Mouse (Mus musculus): ENCODE results near the gene Ppat. TPM values are rescaled to one million over a fixed set of nuclear protein-coding genes. Genes with fewer than 3 reads are reported as not detected.

Gene Ppat
- total and polyA plus RNA-seq, 3 experiments: 65.8 to 156 (median 118) TPM

DNA sequence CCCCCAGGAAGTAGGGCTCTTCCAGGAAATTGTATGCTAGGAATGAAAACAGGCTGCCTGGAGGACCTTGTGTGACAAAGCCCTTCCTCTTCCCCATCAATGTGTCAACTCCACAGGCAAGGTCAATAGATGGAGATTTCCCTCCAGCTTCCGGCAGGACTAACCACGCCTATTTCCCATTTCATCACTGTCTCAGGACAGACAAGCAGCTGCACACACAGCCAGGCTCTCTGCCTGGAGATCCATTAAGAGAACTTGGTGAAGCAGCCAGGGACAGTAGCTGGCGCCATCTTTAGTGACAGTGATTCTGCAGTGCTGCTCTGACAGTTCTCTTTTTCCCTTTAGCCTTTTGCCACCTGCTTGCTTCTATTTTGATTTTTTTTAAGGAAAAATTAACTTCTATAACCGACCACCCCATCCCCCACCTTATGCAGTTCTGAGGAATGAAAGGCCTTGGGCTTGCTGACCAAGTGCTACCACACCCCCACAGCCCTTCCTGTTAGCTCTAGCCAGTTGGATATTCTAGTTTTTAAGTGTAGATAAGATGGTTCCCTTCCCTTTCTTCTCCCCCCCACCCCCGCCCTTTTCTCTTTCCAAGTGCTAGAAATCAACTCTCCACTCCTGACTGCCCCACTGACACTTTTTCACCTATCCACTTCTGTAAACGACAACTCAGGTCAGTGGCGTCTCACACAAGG lies 22.0 kb downstream of the Ppat start:
- Histone ChIP-seq H3K9me3 (replicated peaks; ENCODE audit: low read length) (no peaks in the 10 kb centered on the region), H3K36me3 (replicated peaks in 1 of 2; ENCODE audit: control insufficient read depth in 1 of 2, insufficient read depth in 1 of 2, low read length in 1 of 2) (peaks cover 20 to 51% of the 10 kb centered on the region in 2 experiments), H3K27ac (ENCODE audit: insufficient read depth, low read depth) (no peak overlapping the region), H3K4me3 (replicated peaks in 1 of 3; ENCODE audit: low read depth in 2 of 3, low read length in 2 of 3, poor library complexity in 1 of 3) (no peak overlapping the region), H3K4me1 (ENCODE audit: control insufficient read depth in 1 of 2, insufficient read depth in 2 of 2) (peaks cover 0 to 6% of the 10 kb centered on the region in 2 experiments; a peak in 2 of 4 replicates), H3K4me2 (ENCODE audit: insufficient read depth, low read depth, poor library complexity, severe bottlenecking) (no peak overlapping the region), H3K79me2 (replicated peaks; ENCODE audit: control insufficient read depth, extremely low read depth, insufficient read depth, poor library complexity, severe bottlenecking) (peaks cover 17% of the 10 kb centered on the region), H3K9ac (ENCODE audit: insufficient read depth, low read depth) (no peak overlapping the region), H3K27me3 (replicated peaks) (no peaks in the 10 kb centered on the region)
- DNase-seq (ENCODE audit: extremely low read depth): no peak
- dilution Hi-C loops (cut with MboI; ENCODE audit: extremely low pct_ligation_motif_present, extremely low pct_unique_long_range_greater_than_20kb, low sequenced_read_pairs): no loop called here
- no peak for TF ChIP-seq NELFE (IDR thresholded peaks at IDR 0.05; ENCODE audit: low read depth, low read length)
- TF ChIP-seq CHD1 (IDR thresholded peaks at IDR 0.05; ENCODE audit: low read depth, low read length): no peak
- no peak for TF ChIP-seq ELF1 (IDR thresholded peaks at IDR 0.05; ENCODE audit: low read depth, low read length)
- TF ChIP-seq USF2 (conservative IDR thresholded peaks at IDR 0.05; ENCODE audit: low read depth, low read length): no peak
- no peak for TF ChIP-seq BHLHE40 (IDR thresholded peaks at IDR 0.05; ENCODE audit: low read depth, low read length)
- TF ChIP-seq RAD21 (IDR thresholded peaks at IDR 0.05; ENCODE audit: low read depth, low read length): no peak
- TF ChIP-seq E2F4 (IDR thresholded peaks at IDR 0.05; ENCODE audit: insufficient replicate concordance, low read depth, low read length): no peak
- TF ChIP-seq MAX (IDR thresholded peaks at IDR 0.05; ENCODE audit: low read length): no peak
- no peak for TF ChIP-seq USF1 (IDR thresholded peaks at IDR 0.05; ENCODE audit: low read depth, low read length)
- TF ChIP-seq PAX5 (IDR thresholded peaks at IDR 0.05; ENCODE audit: low read length): no peak
- TF ChIP-seq RCOR1 (conservative IDR thresholded peaks at IDR 0.05; ENCODE audit: low read depth, low read length): no peak
- no peak for TF ChIP-seq POLR2AphosphoS2 (IDR thresholded peaks at IDR 0.05; ENCODE audit: low read depth, low read length)
- in situ Hi-C loops (cut with MboI; ENCODE audit: low pct_ligation_motif_present, low pct_unique_long_range_greater_than_20kb, low sequenced_read_pairs): no loop called here

DNA sequence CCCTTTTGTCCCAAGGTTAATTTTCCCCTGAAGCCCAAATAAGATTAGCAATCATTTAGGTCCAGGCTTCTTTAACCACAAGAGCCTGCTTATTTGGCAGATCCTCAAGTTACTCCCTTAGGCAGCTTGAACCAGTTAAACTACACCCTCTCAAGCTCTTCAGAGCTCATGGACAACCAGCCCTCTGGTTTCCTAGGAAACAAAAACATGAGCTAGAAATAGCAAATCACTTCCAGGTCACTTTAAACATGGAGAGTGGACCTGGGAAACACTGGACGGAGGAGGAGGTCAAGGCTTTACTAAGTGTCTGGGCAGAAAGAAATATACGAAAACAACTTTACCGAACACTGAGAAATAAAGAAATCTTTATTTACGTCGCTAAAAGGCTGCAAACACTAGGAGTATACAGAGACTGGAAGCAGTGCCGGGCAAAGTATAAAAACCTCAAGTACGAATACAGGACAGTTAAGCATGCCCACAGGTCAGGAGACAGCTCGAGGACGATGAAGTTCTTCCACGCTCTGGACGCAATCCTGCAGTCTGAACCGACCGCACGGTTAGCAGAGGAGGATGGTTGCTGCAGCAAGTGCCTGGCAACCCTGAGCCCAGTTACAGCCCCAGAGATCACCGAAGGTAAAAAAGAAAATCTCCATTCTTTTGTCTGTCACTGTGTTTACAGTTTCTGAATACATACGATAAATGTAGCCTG lies 23.1 kb downstream of the Ppat start:
- Histone ChIP-seq H3K4me2 (ENCODE audit: insufficient read depth, low read depth, poor library complexity, severe bottlenecking) (no peak overlapping the region), H3K36me3 (replicated peaks in 1 of 2; ENCODE audit: control insufficient read depth in 1 of 2, insufficient read depth in 1 of 2, low read length in 1 of 2) (peaks cover 29 to 61% of the 10 kb centered on the region in 2 experiments)
- dilution Hi-C loops (cut with MboI; ENCODE audit: extremely low pct_ligation_motif_present, extremely low pct_unique_long_range_greater_than_20kb, low sequenced_read_pairs): no loop called here

More for the DNA sequence above, 23.1 kb downstream of the Ppat start:
- H3K79me2 ChIP-seq (replicated peaks; ENCODE audit: control insufficient read depth, extremely low read depth, insufficient read depth, poor library complexity, severe bottlenecking): peaks cover 17% of the 10 kb centered on the region
- H3K4me1 ChIP-seq (ENCODE audit: control insufficient read depth in 1 of 2, insufficient read depth in 2 of 2): peaks cover 0 to 6% of the 10 kb centered on the region in 2 experiments; a peak in 2 of 4 replicates
- no peak for DNase-seq (ENCODE audit: extremely low read depth)
- TF ChIP-seq PAX5 (IDR thresholded peaks at IDR 0.05; ENCODE audit: low read length) (no peak), ELF1 (IDR thresholded peaks at IDR 0.05; ENCODE audit: low read depth, low read length) (no peak), ZNF384 (IDR thresholded peaks at IDR 0.05; ENCODE audit: low read depth, low read length) (no peak), CTCF (conservative IDR thresholded peaks at IDR 0.05 in 1 of 2, IDR thresholded peaks at IDR 0.05 in 1 of 2; ENCODE audit: low read depth in 2 of 2, low read length in 2 of 2) (no peak), NRF1 (IDR thresholded peaks at IDR 0.05; ENCODE audit: low read depth, low read length) (no peak), CHD2 (IDR thresholded peaks at IDR 0.05; ENCODE audit: low read length) (no peak), USF2 (conservative IDR thresholded peaks at IDR 0.05; ENCODE audit: low read depth, low read length) (no peak), GABPA (IDR thresholded peaks at IDR 0.05; ENCODE audit: insufficient replicate concordance, low read depth, low read length) (no peak), EP300 (IDR thresholded peaks at IDR 0.05; ENCODE audit: low read length) (no peak), TCF12 (IDR thresholded peaks at IDR 0.05; ENCODE audit: low read depth, low read length) (no peak), MEF2A (IDR thresholded peaks at IDR 0.05; ENCODE audit: borderline replicate concordance, low read depth, low read length) (no peak), RAD21 (IDR thresholded peaks at IDR 0.05; ENCODE audit: low read depth, low read length) (no peak), KAT2A (IDR thresholded peaks at IDR 0.05; ENCODE audit: insufficient replicate concordance, low read length) (no peak), E2F4 (IDR thresholded peaks at IDR 0.05; ENCODE audit: insufficient replicate concordance, low read depth, low read length) (no peak), UBTF (IDR thresholded peaks at IDR 0.05; ENCODE audit: low read depth, low read length) (no peak), POLR2A (IDR thresholded peaks at IDR 0.05; ENCODE audit: low read depth, low read length) (no peak)
- H3K4me3 ChIP-seq (replicated peaks in 1 of 3; ENCODE audit: low read depth in 2 of 3, low read length in 2 of 3, poor library complexity in 1 of 3): no peak overlapping the region
- no peaks in the 10 kb centered on the region for H3K9me3 ChIP-seq (replicated peaks; ENCODE audit: low read length)
- no peak overlapping the region for H3K9ac ChIP-seq (ENCODE audit: insufficient read depth, low read depth)
- in situ Hi-C loops (cut with MboI; ENCODE audit: low pct_ligation_motif_present, low pct_unique_long_range_greater_than_20kb, low sequenced_read_pairs): no loop called here
- H3K27me3 ChIP-seq (replicated peaks): no peaks in the 10 kb centered on the region
- no peak overlapping the region for H3K27ac ChIP-seq (ENCODE audit: insufficient read depth, low read depth)
